Mouse (Mus musculus): Measurements from ENCODE around the gene Eif1.
"Not testable (repeated sequence)": the region's sequence is repeated elsewhere in the genome, so short reads cannot be mapped to it uniquely, and the experiment has no call there.

Gene Eif1

GRCm38 (mm10) chr11:100313424-100313823 is 6.3 kb upstream of the Eif1 start:
- DNase-seq = no peak

DNA sequence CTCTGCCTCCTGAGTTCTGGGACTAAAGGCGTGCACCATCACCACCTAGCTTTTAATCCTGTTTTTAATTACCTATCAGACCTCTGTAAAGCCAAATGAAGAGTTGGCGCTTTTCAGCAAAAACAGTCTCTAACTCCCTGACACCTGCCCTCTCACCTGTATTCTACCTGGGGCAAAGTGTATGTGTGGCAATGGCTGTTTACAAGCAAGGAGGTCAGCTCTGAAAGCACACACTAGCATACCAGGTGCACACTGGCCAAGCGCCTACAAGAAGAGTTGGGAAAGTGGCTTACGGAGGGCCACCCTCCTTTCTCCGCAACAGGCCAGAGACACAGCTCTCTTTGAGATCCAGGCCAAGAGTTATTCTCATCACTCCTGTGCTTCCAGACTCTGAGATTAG is 4.2 kb upstream of the Eif1 start:
- DNase-seq = no peak

DNA sequence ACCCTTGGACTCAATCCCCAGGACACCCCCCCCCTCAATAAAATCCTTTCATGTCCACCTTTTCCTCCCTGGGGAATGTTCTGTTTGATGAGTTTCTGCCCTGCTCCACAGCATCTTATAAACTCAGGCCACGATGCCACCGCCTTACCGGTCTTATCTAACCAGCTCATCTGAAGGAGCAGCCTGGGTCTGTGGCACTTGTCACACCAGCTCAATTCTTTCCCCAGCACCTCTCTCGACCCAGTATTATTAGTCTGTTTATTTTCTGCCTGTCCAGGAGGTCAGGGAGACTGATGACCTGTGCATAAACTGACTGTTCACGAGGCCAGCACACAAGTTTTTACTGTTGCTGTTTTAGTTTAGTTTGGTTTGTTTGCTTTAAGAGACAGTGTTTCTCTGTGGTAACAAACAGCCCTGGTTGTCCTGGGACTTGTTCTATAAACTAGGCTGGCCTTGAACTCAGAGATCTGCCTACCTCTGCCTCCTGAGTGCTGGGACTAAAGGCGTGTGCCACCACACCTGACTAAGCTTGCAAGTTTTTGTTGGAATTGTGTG is 1.8 kb upstream of the Eif1 start:
- DNase-seq = no peak

DNA sequence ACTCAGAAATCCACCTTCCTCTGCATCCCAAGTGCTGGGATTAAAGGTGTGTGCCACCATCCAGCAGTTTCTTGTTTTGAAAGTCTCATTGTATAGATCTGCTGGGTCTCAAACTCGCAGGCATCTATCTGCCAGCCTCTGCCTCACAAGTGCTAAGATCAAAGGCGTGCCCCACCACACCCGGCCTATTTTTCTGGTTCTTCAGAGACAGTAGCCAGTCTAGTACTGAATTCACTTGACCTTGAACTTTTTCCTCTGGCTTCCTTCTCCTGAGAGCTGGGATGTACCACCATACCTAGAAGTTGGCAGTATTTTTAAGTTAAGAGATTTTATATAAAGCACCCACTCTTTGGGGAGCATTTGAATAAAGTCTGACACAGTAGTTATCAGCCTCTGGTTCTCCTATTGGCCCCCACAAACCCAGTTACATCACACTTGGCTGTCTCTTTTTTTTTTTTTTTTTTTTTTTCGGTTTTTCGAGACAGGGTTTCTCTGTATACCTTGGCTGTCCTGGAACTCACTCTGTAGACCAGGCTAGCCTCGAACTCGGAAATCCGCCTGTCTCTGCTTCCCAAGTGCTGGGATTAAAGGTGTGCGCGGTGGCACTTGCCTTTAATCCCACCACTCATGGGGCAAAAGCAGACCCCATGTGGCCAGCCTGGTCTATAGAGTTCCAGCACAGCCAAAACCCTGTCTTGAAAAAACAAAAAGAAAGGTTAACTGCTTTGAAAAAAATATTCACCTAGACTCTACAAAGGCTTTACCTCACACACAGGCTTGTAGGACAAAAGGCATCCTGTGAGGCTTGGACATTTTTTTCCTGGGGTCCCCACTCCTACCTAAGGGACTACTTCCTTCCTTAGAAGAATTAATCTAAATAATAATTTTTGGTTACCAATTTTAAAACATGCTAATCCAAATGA is 895 bp upstream of the Eif1 start:
- no peak for DNase-seq

DNA sequence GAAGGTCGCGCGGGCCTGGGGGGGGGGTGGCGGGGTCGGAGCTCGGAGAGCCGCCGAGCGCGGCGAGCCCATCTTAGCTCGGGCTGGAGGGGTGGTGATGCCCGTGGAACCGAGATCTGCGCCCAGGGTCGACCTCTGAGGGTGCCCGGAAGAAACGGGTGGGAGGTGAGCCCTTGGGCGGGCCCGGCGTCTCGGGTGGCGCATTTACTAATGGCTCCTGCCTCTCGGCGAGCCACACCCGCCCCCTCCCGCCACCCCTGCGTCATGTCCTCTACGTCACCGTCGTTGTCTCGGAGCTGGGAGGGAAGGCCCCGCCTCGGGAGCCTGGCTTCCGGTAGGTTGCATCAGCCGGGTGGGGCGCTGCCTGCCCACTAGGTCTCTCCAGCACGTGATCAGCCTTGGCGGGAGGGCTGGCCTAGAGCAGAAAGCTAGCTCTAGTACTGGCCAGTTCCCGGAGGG is 516 bp downstream of the Eif1 start:
- DNase-seq = peak; percentile 97

GRCm38 (mm10) chr11:100320701-100321410 is 1.2 kb downstream of the Eif1 start:
- not testable (repeated sequence) for DNase-seq

DNA sequence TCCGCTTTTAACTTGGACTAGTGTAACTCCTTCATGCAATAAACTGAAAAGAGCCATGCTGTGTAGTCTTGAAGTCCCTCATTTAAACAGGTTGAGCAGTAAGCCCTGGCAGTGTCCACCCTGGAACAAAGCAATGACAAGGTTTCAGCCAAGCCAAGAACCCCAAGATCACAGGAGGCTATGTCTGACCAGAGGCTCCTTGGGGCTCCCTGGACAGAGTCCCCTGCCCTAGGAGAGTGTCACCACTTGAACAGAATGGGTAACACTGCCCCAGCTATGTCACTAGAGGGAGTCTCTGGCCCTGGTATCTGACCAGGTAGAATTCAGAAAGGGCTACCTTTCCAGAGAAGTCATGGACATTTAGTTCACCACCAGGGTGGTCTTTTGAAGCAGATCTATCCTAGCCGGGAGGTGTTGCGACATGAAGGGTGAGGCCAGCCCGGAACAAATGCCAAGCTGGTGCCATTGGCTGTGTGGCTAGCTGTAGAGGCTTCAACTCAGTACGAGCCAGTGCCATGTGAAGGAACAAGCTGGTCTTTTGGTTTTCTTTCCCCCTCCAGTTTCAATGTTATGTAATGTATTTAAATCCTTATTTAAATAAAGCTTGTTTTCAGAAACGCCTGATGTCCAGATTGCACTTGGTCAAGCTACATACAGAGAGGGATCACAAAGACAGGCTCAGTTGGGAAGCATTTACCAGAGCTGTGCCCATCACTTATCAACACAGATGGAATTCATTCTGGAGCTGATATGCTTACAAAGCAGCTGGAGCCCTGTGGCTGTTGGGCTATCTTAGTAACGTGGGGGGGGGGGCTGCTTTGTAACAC is 2.0 kb downstream of the Eif1 start:
- not testable (repeated sequence) for DNase-seq

DNA sequence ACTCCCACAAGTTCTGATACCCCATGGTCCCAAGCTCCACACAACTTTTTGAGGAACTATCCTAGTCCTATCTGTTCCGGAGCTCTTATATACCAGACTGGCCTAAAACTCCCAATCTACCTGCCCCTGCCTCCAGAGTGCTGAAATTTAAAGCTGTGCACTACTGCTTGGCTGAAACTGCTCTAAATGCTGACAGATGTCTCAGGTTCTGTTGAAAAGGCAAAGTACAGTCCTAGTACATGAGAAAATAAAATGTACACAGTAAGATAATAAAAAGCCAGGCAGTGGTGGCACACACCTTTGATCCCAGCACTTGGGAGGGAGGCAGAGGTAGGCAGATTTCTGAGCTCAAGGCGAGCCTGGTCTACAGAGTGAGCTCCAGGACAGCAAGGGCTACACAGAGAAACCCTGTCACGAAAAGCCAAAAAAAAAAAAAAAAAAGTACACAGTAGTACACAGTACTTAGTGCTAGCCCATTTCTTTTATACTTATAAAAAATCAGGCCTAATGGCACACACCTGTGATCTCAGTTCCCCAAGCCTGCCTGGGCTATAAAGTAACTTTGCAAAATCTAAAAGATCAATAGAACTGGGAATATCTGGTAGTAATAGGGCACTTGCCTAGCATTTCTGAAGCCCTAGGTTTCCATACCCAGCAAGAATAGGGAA is 3.0 kb downstream of the Eif1 start:
- no peak for DNase-seq

GRCm38 (mm10) chr11:100323578-100323977 is 3.9 kb downstream of the Eif1 start:
- peak; percentile 67 for DNase-seq

- no peak for DNase-seq
Observed at GRCm38 (mm10) chr11:100325062-100325629, 5.5 kb downstream of the Eif1 start.

GRCm38 (mm10) chr11:100327316-100327715 is 7.6 kb downstream of the Eif1 start:
- no peak for DNase-seq

DNA sequence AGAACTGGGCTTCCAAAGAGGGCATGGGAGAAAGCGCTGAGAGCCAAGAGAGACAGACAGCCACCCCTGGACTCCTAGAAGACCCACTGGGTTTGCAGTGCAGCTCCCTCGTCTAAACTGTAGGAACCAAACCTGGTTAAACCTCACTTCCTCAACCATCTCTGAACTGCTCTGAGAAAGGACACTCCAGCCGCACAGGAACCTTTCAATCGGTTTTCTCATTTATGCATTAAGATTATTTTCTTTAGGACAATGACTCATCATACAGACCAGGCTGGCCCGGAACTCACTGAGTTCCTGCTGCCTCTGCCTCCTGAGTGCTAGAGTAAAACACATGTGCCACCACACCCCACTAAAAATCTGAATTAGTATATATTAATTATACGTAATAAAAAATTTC is 8.1 kb downstream of the Eif1 start:
- DNase-seq = no peak

DNA sequence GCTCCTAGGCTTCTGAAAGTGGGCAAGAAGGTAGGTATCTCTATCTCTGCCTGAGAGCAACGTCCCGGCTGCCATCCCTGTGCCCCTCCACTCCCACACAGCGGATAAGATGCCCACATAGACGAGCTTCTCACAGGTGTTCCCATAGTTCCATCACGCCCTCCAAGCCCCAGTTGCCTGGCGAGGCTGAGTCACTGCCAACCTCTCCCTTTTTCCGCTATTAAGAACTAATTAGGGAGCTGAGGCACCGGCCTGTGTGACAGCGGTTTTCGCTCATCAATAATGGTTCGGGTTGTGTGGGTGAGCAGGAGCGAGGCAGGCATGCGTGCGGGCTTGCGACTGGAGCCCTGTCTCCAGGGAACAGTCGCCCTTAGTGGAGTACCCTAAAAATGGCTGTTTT is 10.6 kb downstream of the Eif1 start:
- no peak for DNase-seq

- not testable (repeated sequence) for DNase-seq
Observed at GRCm38 (mm10) chr11:100330816-100331375, 11.2 kb downstream of the Eif1 start.

GRCm38 (mm10) chr11:100332766-100333515 is 13.3 kb downstream of the Eif1 start:
- no peak for DNase-seq

DNA sequence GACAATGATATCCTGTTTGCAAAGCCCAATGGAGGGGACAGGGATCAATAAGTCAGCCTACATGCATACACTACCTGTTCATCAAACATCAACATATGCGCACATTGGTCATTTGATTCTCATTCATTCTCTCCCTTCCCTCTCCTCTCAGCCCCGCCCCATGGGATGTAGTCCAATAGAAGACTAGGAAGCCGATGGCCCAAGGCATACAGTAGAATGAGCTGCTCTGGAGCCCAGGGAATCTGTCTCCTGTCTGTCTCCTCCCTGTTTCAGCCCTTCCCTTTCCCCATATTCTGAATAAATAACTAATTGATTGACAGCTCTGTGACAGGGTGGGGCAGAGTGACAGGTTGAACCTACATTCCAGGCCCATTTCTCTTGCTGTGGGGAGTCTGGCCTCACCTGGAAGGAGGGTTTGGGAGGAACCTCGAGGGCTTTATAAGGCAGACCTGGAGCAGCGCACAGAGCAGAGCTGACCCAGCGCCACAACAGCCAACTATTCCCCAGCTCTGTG is 14.3 kb downstream of the Eif1 start, which contains the start of gene Gast:
Gene Gast, plus strand, starts transcription at position 464 of the 514 bp plus-strand sequence.
- no peak for DNase-seq

- no peak for DNase-seq
Observed at GRCm38 (mm10) chr11:100335731-100336130, 16.0 kb downstream of the Eif1 start.

DNA sequence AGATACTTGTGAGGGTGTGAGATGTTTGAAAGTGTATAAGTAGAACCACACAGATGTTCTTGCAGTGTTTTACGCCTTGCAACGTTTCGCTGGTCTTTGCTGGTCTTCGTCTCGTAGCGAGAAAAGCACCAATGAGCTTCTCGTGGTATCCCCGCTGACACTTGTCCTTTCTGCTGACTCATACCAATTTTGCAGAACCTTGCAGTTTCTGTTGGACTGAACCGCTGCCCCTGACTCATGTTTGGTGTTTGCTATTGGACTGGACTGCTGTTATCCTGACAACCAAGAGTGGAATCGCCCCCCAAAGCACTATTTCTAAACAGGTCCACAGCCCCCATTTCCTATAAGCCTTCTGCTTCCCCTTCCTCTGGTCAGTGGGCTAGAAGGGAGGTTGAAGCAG is 24.6 kb downstream of the Eif1 start:
- DNase-seq = no peak

- no peak for DNase-seq
Observed at GRCm38 (mm10) chr11:100352076-100352857, 32.6 kb downstream of the Eif1 start.

Measured in lung, postnatal 14 days (tissue).